Mouse (Mus musculus) E14TG2a.4 (cell line): Measurements from ENCODE around the gene Nans.

ENCODE experiments used
- CTCF ChIP-seq: conservative IDR thresholded peaks from 2 replicates; pipeline ENCODE4 v1.5.1; 2014; ENCODE audit warnings: low read length
- NANOG ChIP-seq: IDR thresholded peaks from 2 replicates; pipeline ENCODE4 v1.6.1; 2014; ENCODE audit warnings: borderline replicate concordance, low read length, mixed read lengths
- POU5F1 ChIP-seq: IDR thresholded peaks from 2 replicates; pipeline ENCODE4 v1.6.1; 2014; ENCODE audit warnings: low read length, borderline replicate concordance

DNA sequence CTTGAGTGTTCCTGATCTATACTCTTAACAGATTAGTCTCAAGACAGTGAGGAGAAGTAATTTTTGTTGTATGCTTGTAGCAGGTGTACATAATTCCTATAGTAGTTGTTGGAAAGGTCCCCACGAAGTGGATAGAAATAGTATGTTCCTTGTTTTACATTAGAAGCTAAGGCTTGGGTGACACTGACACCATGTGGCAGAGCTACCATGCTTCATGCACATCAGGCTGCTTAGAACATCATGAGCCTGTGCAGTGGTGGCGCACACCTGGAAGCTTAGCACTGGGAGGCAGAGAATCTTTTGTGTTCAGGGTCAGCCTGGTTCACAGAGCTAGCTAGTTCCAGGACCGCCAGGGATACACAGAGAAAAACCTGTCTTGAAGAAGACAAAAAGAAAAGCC is 23.3 kb upstream of the Nans start:
- TF ChIP-seq CTCF = no peak
- no peak for TF ChIP-seq POU5F1
- no peak for TF ChIP-seq NANOG
